Mouse (Mus musculus) urinary bladder, postnatal 0 days (tissue): ENCODE data around the gene Mup9. TPM values are rescaled to one million over a fixed set of nuclear protein-coding genes. Genes with fewer than 3 reads are reported as not detected.

Source experiments
- polyA plus RNA-seq: library from polyadenylated mRNA; unstranded; fragments of >200 nt; fragmentation: Nextera tagmentation; extraction: Ambion mirVana; gene quantifications from 2 replicates; pipeline ENCODE4 v1.2.1, GENCODE M21; 2015

Gene Mup9
- polyA plus RNA-seq: not detected in 2 replicates

GRCm38 (mm10) chr4:60421852-60422251, at the start of gene Mup9:
Gene Mup9, minus strand, starts transcription at chr4:60421952.

Other genes starting within 250 kb of the Mup9 start
- not detected in 2 replicates for gene Mup8, start 199.4 kb downstream of the Mup9 start, polyA plus RNA-seq
- gene Mup1, start 80.0 kb upstream of the Mup9 start, polyA plus RNA-seq: not detected in 2 replicates
- not detected in 2 replicates for gene Mup10, start 160.2 kb upstream of the Mup9 start, polyA plus RNA-seq
- not detected in 2 replicates for gene Mup11, start 240.5 kb upstream of the Mup9 start, polyA plus RNA-seq